Comparison of ENCODE assay signal across 21 mouse cellular contexts in genomic region chr8:4401442-4401841, GRCm38 (mm10).
DNase-seq lines count a peak whose midpoint lies in the region; ATAC-seq lines count a peak whose summit lies in the region.
"Had no signal": no experiment of that assay in that cellular context is flagged by ENCODE, and none has a peak within 500 bp of the region (broad histone marks: within the 10 kb centered on the region; RNA-seq: fewer than 3 reads in every experiment).

No protein-coding gene starts in this region.

- no peak for DNase-seq in frontal cortex, postnatal 10 days (ENCODE audit: low spot score in 2 of 2)
- DNase-seq in frontal cortex, postnatal 36 days (ENCODE audit: low spot score in 2 of 2): peak; percentile 11 to 21
- no peak for DNase-seq in frontal cortex, postnatal 25 days (ENCODE audit: low spot score in 2 of 2)
- peak; percentile 24 for DNase-seq in right cerebral cortex, adult 18-20 months
- DNase-seq in right cerebral cortex, postnatal 4 days: no peak
- peak; percentile 44 for DNase-seq in brain, adult 2 months (ENCODE audit: low read depth, low spot score)
- no peak for DNase-seq in cerebellum, adult 8-10 months
- DNase-seq: adrenal gland, adult 2 months; adrenal gland, adult 8-10 months; adrenal gland, postnatal 10 days; adrenal gland, postnatal 14 days; adrenal gland, postnatal 25 days; adrenal gland, postnatal 36 days; B cell, adult 2 months; cerebellum, adult 11 months; cerebellum, adult 11-12 months; cerebellum, adult 18-20 months had no signal

- peak; percentile 85 for ATAC-seq in frontal cortex, adult (ENCODE audit: low TSS enrichment)
- ATAC-seq: activated CD4-positive, CD25-positive, alpha-beta regulatory T cell, adult 4 months; CD4-positive, CD25-positive, alpha-beta regulatory T cell, adult 4 months; Patski had no signal

Comparison
In these comparisons a context has a peak if more than half of its experiments do, and no peak if none do; other contexts are left out.
1. DNase-seq: peak in frontal cortex, postnatal 36 days (2 of 2), right cerebral cortex, adult 18-20 months (single experiment) and brain, adult 2 months (single experiment); none in frontal cortex, postnatal 10 days (0 of 2), frontal cortex, postnatal 25 days (0 of 2), right cerebral cortex, postnatal 4 days (single experiment) and cerebellum, adult 8-10 months (single experiment).